Mouse (Mus musculus): ENCODE results near the gene Pigf.

The Pigf gene

DNA sequence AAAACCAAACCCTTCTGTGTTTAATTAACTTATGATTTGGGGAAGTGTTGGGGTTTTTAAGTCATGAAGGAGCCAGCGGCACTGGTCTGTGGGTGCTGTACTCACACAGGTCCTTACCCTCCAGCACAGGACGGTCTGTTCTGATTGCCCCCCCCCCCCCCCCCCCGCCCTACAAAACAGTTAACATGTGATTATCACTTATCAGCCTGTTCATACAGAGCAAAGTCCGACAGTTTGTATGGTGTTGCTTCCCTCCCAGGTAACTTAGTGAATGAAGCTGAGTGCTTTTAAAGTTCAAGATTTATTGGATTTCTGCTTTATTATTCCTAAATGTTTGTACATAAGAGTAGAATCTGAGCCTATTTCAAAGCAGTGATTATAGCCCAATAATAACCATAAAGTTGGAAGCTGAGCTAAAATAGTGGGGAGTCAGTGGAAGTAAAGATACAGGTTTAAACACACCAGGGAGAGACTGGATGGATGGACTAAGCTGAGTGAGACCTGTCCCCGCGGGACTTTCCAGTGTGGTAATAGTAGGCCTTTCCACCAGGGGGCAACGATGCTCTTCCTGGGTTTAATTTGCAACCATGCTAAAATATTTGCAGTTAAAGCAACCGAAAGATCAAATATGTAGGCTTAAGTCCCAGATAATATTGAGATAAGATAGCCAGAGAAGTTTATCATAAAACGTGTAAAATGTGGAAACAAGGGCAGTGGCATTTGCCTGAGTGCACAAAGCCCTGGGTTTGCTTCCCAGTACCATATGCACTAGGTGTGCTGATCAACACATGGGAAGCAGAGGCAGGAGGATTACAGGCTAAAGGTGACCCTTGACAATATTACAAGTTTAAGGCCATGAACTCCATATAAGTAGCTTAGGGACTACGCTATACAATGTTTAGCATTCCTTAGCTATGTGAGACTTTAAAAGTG lies 11.2 kb upstream of the Pigf start:
- peak in 1 of 2 experiments; percentile 12 for DNase-seq (ENCODE audit: low spot score in 2 of 2)

DNA sequence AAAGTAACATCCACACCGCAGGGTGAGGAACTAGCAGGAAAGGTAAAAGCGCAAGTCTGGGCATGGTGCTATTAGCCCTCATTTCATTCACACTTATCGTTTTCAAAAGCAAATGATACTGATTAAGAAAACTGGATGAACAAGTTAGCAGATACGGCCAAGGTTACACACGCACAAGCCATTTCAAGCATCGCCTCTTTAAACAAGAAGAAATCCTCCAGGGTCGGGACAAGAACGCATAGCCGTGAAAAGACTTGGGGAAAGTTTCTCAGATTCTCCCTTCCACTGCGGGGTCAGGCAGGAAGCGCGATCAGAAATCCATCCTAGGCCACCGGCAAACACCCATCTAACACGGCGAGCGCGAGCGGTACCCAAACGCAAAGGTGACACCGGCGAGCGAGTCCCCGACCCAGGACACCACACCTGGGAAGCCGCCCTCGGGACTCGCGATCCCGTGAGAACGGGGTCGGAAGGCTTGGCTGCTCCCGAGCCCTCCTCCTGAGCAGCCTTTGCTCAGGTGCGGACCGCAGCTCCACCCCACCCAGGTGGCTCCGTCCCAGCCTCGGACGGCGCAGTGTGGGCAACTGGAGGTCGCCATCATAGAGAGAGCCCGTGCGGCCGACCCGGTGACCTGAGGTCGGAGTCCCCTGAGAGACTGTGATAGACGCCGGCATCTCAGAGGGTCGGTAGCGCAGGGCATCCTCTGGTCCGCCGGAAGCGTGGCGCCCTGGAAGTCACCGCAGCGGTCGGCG lies 539 bp downstream of the Pigf start:
- no peak for DNase-seq (ENCODE audit: low spot score in 2 of 2)

DNA sequence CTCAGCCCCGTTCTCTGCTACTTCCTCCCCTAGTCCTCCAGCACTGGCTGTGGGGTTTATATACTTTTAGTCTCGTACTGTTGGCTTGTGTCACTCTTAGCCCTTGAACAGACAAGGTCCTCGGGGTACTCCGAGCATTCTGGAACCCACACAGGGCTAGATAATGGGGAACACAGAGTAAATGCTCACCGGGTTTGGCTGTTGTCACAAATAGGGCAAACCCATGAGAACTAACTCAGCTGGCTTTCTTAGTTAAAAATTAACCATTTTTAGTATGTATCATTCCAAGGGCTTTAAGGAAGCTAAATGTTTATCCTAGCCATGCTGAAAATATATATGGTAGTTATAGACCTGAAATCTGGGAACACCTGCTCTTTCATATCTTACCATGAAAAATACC lies 5.5 kb downstream of the Pigf start:
- DNase-seq (ENCODE audit: low spot score in 2 of 2) = no peak

DNA sequence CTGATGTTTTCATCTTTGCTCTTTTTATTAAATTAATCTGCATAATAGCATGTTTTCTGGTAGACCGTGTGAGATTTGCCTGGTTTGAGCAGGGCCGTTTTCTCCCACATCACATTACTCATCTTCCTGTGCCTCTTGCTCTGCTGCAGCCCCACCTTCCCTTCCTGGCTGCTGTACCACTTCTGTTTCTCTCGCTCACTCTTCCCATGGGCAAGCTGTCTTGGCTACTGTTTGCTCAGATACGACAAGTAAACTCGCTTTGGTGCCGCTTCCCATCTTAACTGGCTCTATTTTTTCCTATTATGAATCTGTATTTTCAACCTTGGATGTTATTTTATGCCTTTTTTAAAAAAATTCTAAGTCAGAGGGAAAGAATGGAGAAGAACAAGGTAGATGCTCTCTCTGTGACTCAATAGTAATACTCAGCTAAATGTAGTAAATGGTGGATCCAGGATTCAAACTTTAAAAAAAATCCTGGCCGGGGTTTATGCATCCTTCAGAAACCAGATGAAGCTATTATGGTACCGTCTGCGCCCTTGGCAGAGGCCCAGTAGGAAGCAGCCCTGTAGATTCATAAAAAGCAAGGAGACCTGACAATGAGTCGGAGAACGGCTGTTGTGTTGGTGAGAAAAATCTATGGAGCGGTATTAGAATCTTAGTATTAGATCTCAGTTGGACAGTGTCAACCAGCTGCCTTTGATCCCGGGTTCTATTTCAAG lies 13.7 kb downstream of the Pigf start:
- no peak for DNase-seq (ENCODE audit: low spot score in 2 of 2)

DNA sequence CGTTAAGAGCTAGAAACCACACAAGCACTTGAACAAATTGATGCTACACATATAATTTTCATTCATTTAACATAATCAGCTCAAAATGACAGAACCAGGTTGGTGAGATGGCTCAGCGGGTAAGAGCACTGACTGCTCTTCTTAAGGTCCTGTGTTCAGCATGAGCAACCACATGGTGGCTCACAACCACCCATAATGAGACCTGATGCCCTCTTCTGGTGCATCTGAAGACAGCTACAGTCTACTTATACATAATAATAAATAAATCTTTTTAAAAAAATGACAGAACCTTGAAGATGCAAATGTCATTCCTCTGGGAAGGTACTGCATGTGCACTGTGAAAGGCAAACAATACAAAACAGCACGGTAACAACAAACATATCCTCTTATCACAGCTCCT lies 16.3 kb downstream of the Pigf start:
- no peak for DNase-seq (ENCODE audit: low spot score in 2 of 2)

DNA sequence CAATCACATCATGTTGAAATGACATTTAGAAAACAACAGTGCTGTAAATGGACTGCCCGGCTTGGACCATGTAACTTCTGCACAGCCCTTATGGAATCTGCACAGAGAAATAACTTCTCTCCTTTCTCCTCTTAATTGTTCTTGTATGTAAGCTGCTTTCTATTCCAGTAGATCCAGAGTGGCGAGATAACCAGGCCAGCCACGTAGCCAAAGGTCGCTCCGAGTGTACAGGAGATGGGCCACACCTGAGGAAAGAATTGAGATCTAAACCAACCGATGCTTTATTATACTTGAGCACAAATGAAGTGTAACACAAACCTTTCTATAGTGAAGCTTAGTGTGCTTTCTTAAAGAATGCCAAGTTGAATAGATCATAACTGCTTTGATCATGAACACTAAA lies 27.9 kb downstream of the Pigf start:
- DNase-seq (ENCODE audit: low spot score in 2 of 2) = no peak

DNA sequence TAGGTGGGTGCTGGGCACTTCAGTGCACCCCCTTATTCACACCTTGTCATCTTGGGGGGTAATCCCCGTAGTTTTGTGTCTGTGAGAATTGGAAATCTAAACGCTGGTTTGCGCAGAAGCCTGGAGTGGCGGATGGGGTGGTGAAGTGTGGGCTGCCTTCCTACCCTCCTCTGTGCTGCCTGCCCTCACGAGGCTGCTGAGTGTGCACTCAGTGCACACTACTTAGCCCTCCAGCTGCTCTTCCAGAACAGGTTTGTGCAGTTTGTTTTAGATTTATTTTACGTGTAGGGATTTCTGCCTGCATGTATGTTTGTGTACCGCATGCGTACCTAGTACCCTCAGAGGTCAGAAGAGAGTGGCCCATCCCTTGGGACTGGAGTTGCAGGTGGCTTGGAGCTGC lies 33.9 kb downstream of the Pigf start:
- no peak for DNase-seq (ENCODE audit: low spot score in 2 of 2)

DNA sequence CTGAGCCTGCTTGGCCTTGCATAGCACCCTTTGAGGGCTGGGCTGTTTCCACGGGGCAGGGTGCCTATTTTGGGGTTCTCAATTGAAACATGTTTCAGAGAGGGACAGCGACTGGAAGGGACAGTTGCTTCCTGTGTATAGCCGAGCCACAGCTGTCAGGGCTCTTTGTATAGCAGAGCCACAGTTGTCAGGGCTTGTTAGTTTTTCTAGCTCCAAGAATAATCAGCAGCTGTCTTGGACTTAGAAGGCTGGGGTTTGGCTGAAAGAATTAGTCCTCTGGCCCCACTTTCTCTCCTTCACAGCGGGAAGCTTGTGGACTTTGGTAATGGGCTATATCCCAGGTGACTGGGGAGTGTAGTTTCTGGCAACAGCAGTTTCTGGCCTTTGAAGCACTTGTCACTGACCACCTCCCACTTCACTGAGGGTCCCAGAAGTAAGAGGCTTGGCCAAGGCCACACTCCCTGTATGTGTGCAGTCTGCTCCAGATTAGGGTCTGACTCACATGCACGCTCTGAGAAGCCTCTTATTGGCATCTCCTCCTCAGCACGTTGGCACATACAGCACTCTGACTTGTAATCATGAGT lies 36.5 kb downstream of the Pigf start:
- DNase-seq (ENCODE audit: low spot score in 2 of 2) = no peak

DNA sequence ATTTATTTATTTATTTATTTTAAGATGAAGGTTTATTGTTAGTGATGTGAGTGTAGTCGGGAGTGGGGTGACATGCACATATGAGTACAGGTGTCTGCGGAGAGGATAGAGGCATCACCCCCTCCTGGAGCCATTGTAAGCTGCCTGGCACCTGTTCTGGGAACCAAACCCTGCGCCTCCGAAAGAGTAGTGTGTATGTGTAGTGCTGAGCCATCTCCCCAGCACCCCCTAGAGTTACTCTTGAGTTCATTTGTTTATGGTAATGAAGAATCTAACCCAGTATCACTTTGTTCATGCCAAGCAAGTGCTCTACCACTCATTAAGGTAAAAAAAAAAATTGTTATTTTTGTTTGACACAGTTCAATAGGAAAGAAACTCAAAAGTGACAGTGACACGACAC lies 37.0 kb downstream of the Pigf start:
- DNase-seq (ENCODE audit: low spot score in 2 of 2) = no peak

DNA sequence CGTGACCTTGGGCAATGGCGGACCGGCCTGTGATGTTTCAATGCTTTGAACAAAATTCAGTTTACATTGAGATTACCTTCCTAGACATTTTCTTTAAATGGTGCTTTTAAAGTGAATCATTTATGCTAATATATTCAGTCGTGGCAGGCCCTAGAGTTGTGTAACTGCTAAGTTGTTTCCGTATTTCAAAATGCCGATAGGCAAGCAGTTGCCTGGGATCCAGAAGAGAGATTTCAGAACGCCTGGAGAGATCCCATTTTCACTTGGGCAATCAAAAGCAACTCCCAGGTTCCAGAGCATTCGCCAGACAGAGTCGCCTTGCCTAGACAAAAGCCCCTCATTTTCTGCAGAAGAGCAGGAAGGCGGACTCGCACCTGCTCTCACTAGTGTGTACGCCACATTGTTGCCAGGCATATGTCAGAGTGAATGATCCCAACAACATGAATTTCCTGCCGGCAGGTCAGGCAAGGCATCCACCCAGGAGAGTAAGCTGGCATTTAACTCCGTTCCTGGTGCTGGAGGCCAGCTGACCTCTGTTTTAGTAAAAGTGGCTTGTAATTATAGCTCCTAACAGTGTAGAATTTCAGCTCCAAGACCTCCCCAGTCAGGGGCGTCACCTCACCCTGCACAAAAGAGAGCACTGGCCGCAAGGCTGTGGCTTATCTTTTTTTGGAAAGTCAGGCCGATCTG lies 38.6 kb downstream of the Pigf start:
- no peak for DNase-seq (ENCODE audit: low spot score in 2 of 2)

DNA sequence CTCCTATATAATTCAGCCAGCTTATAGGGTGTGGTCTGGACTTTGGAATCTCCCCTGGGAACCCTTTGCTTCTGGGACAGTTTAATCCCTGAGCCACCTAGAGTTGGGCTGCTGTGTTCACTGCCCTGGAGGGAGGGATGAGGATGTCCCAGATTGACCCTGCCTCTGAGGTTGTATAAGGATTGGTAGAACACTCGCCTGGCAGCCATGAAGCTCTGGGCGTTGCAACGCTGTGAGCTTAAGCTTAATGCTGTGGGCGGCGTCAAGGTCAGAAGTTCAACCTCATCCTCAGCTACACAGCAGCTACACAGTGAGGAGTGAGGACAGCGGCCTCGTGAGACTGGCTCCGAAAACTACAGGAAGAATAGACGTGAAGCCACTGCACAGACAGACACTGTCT lies 42.7 kb downstream of the Pigf start:
- DNase-seq (ENCODE audit: low spot score in 2 of 2) = no peak

DNA sequence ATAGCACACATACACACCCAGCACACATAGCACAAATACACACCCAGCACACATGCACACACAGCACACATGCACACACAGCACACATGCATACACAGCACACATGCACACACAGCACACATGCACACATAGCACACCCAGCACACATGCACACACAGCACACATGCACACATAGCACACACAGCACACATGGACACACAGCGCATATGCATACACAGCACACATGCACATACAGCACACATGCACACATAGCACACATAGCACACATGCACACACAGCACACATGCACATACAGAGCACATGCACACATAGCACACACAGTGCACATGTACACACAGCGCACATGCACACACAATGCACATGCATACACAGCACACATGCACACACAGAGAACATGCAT lies 43.5 kb downstream of the Pigf start:
- no peak for DNase-seq (ENCODE audit: low spot score in 2 of 2)

DNA sequence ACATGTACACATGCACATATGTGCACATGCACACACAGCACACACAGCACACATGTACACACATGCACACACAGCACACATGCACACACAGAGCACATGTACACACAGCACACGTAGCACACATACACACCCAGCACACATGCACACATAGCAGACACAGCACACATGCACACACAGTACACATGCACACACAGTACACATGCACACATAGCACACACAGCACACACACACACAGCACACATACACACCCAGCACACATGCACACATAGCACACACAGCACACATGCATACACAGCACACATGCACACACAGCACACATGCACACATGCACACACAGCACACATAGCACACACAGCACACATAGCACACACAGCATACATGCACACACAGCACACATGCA lies 44.0 kb downstream of the Pigf start:
- no peak for DNase-seq (ENCODE audit: low spot score in 2 of 2)

DNA sequence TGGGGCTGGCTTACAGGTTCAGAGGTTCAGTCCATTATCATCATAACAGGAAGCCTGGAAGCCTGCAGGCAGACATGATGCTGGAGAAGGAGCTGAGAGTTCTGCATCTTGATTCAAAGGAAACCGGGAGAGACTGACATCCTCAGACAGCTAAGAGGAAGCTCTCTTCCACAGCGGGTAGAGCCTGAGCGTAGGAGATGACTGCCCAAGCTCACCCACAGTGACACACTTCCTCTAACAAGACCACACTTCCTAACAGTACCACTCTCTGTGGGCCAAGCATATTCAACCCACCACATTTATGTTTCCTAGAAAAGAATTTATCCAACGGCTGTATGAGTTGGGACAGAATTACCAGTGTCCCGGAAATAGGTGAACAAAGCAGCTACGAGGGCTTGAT lies 46.7 kb downstream of the Pigf start:
- DNase-seq (ENCODE audit: low spot score in 2 of 2) = no peak

DNA sequence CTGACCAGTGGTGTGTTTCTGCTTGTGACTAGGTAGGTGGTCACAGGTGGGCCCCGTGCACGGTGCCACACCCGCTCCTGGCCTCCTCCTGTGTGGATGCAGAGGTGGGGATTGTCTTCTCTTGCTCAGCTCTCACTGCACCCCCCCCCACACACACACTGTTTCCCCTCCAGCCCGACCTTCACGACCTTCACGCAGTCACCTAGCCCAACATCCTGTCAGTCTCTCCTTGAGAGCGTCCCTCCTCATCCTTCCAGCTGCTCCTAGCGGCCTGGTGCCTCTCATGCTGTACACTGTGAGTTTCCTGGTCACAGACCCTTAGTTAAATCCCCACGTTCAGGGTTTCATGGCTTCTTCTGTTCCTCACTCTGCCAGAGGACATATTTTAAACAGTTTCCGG lies 48.8 kb downstream of the Pigf start:
- no peak for DNase-seq (ENCODE audit: low spot score in 2 of 2)

DNA sequence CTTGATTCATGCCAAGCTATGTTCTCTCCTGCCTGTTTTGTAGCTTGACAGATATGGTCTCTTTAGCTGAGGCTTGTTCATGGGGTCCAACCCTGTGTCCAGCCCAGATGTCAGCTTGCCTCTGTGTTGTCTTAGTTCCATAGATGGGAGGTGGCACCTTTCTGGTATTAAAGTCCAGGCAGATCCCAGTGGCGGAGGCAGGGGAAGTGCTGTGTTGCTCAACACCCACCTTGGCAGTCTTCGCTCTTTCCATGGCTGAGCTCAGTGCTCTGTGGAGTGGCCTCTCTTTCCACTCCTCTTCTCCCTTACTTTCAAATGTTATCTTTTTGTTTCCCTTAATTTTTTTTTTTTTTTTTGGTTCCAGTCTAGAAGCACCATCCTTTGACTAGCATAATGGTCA lies 52.1 kb downstream of the Pigf start:
- no peak for DNase-seq (ENCODE audit: low spot score in 2 of 2)

DNA sequence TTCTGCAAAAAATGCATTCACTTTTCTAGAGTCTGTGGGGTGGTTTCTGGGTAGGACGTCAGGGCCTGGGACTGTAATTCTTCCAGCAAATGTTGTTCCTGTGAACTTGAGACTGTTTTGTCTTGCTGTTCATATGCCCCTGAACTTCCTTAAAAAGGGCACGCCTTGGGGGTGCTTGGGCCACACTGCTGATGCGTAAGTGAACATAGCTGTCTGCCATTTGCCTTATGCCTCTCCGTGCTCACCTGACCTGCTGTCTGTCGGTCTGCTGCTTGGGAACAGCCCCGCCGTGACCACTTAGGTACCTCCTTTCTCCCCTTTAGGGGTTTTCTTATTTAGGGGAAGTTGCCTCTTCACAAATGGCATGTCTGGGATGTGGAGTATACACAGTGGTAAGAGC lies 53.3 kb downstream of the Pigf start:
- DNase-seq (ENCODE audit: low spot score in 2 of 2) = no peak

DNA sequence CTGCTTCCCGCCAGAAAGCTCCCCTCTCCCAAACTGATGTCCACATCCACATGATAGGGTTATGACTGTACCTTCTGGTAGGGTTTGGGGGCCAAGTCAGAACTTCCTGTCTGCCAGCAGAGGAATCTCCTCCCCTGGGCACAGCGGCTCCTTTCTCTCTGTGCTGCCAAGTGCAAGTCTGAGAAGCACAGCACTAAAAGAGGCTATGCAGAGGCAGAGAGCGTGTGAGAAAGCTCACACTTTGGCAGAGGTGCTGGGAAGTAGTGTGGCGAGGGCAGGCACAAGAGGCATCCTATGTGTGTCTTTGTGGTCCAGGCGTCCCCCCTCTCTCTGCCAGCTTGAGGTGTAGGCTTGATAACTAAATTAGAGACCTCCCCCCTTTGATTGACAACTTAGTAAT lies 54.2 kb downstream of the Pigf start:
- no peak for DNase-seq (ENCODE audit: low spot score in 2 of 2)

DNA sequence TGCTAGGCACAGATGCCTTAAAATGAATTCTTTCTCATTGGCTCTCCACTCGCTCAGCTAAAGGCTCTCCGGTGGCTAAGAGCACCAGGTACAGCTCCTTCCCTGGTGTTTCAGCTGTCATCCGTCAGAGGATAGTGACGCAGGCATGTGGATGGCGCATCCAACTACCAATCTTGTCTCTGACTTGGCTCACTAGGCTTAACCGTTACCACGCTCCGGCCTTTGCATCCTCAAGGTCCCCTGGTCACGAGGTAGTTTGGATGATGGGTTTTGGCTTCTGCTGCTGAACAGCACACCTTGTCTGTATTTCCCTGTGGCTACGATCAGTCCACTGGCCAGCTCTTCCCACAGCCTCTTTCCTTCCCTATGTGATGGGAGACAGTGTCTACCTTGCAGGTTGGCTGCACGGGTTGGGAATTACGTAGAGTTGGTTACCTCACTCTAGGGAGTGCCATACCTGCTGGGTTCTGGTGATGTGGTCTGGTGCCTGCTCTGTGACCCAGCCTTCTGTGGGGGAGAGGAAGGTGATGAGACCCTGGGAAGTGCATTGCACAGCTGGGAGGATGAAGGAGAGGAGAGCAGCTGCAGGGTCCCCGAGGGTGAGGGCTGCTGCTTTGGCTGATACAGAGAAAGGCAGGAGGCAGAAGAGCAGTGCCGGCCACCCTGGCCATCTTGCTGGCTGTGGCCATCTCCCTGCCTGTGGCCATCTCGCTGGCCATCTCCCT lies 55.0 kb downstream of the Pigf start:
- no peak for DNase-seq (ENCODE audit: low spot score in 2 of 2)

DNA sequence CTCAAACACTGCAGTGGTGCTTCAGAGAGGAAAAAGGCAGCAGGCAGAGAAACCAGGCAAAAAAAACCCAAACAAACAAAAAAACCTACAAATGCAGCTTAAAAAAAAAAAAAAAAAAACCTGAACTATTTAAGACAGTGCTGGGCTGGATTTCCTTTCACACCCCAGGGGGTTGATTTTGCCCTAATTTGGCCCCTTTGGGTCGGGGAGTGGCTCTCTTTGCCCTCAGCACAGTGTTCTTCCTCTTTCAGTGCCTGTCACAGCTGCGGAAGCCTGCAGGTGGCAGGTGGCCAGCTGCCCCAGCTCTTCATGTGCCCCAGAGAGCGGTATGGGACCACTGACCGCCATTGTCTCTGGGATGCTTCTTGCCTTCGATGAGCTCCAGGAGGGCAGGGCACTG lies 55.6 kb downstream of the Pigf start:
- peak; percentile 42 to 65 for DNase-seq (ENCODE audit: low spot score in 2 of 2)

DNA sequence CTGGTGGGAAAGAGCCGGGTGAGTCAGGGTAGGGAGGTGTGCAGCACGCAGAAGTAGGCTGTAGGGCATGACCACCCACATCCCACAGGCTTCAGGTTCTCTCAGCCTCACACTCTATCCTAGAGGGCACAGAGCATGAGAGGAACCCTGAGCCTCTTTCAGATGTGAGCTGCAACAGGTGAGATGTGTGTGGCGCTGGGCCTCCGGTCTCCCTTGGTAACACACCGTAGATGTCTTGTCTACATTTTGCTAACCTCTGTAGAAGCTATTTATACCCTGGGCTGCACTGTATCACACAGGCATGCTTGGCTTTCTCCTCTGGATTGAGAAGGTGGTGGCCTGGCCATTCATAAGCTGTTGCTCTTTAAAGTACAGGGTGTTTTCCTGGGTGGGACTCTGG lies 56.6 kb downstream of the Pigf start:
- no peak for DNase-seq (ENCODE audit: low spot score in 2 of 2)
